7 mouse cellular contexts compared by ENCODE assay signal in genomic region chr3:145885376-145885775, GRCm38 (mm10). TPM values are rescaled to one million over a fixed set of nuclear protein-coding genes. Genes with fewer than 3 reads are reported as not detected.
DNase-seq lines count a peak whose midpoint lies in the region; ATAC-seq lines count a peak whose summit lies in the region.

No protein-coding gene starts in this region.

- DNase-seq in neural tube, embryonic 10.5 days (ENCODE audit: extremely low spot score, low spot score) = no peak
- peak; percentile 33 to 59 for DNase-seq in lung, postnatal 4 days
- no peak for DNase-seq in adrenal gland, postnatal 36 days
- no peak for DNase-seq in thymus, postnatal 25 days

- no peaks in the 10 kb centered on the region for H3K9me3 ChIP-seq in neural tube, embryonic 13.5 days
- no peaks in the 10 kb centered on the region for H3K9me3 ChIP-seq in forebrain, embryonic 13.5 days (replicated peaks)
- H3K9me3 ChIP-seq in kidney, embryonic 15.5 days (replicated peaks) = no peaks in the 10 kb centered on the region

- H3K4me3 ChIP-seq in neural tube, embryonic 13.5 days = no peak overlapping the region
- H3K4me3 ChIP-seq in forebrain, embryonic 13.5 days = no peak overlapping the region
- H3K4me3 ChIP-seq in kidney, embryonic 15.5 days (replicated peaks) = no peak overlapping the region

- H3K4me2 ChIP-seq in neural tube, embryonic 13.5 days = no peak overlapping the region
- H3K4me2 ChIP-seq in forebrain, embryonic 13.5 days = no peak overlapping the region
- H3K4me2 ChIP-seq in kidney, embryonic 15.5 days = no peak overlapping the region

- 67% methylated on average over 4 of the region's 4 CpGs for WGBS in neural tube, embryonic 13.5 days
- WGBS in forebrain, embryonic 13.5 days = 21% methylated on average over 4 of the region's 4 CpGs
- 79% methylated on average over 4 of the region's 4 CpGs for WGBS in kidney, embryonic 15.5 days

- no peaks in the 10 kb centered on the region for H3K27me3 ChIP-seq in neural tube, embryonic 13.5 days
- no peaks in the 10 kb centered on the region for H3K27me3 ChIP-seq in forebrain, embryonic 13.5 days
- no peaks in the 10 kb centered on the region for H3K27me3 ChIP-seq in kidney, embryonic 15.5 days

- H3K27ac ChIP-seq in neural tube, embryonic 13.5 days (replicated peaks) = peak overlapping the region; percentile 64
- peak overlapping the region; percentile 88 for H3K27ac ChIP-seq in forebrain, embryonic 13.5 days
- peak overlapping the region; percentile 76 for H3K27ac ChIP-seq in kidney, embryonic 15.5 days

- no peak overlapping the region for H3K9ac ChIP-seq in neural tube, embryonic 13.5 days
- no peak overlapping the region for H3K9ac ChIP-seq in forebrain, embryonic 13.5 days
- no peak overlapping the region for H3K9ac ChIP-seq in kidney, embryonic 15.5 days

- ATAC-seq in neural tube, embryonic 13.5 days (ENCODE audit: low read depth) = no peak
- ATAC-seq in forebrain, embryonic 13.5 days = peak; percentile 66
- ATAC-seq in kidney, embryonic 15.5 days (replicated peaks; ENCODE audit: low FRiP score) = no peak

- H3K36me3 ChIP-seq in neural tube, embryonic 13.5 days = peaks cover 4% of the 10 kb centered on the region; the same call in 1 of the 2 replicates
- no peaks in the 10 kb centered on the region for H3K36me3 ChIP-seq in forebrain, embryonic 13.5 days (ENCODE audit: poor library complexity, severe bottlenecking)
- no peaks in the 10 kb centered on the region for H3K36me3 ChIP-seq in kidney, embryonic 15.5 days

- peaks cover 35% of the 10 kb centered on the region for H3K4me1 ChIP-seq in neural tube, embryonic 13.5 days (replicated peaks)
- peaks cover 65% of the 10 kb centered on the region for H3K4me1 ChIP-seq in forebrain, embryonic 13.5 days
- peaks cover 16% of the 10 kb centered on the region for H3K4me1 ChIP-seq in kidney, embryonic 15.5 days

RNA-seq across cellular contexts. Expression of gene Bcl10, which starts 37.2 kb away (rescaled TPM):
- polyA plus RNA-seq in neural tube, embryonic 13.5 days (2015; fragmentation: Nextera tagmentation; extraction: Ambion mirVana) = 40.7 and 48.9 TPM in 2 replicates
- polyA plus RNA-seq in forebrain, embryonic 13.5 days (2015; fragmentation: Nextera tagmentation; extraction: Ambion mirVana) = 42.7 and 45.4 TPM in 2 replicates
- polyA plus RNA-seq in kidney, embryonic 15.5 days (2015; fragmentation: Nextera tagmentation; extraction: Ambion mirVana) = 52.2 and 53.5 TPM in 2 replicates
- 10 to 100 TPM; 26.5 to 27.9 TPM for total RNA-seq in adrenal gland, postnatal 36 days (2021)

RNA-seq across cellular contexts. Expression of gene 2410004B18Rik, which starts 52.4 kb away (rescaled TPM):
- 69.0 and 80.3 TPM in 2 replicates for polyA plus RNA-seq in neural tube, embryonic 13.5 days (2015; fragmentation: Nextera tagmentation; extraction: Ambion mirVana)
- polyA plus RNA-seq in forebrain, embryonic 13.5 days (2015; fragmentation: Nextera tagmentation; extraction: Ambion mirVana) = 62.5 and 67.0 TPM in 2 replicates
- 50.2 and 52.7 TPM in 2 replicates for polyA plus RNA-seq in kidney, embryonic 15.5 days (2015; fragmentation: Nextera tagmentation; extraction: Ambion mirVana)
- total RNA-seq in adrenal gland, postnatal 36 days (2021) = 10 to 100 TPM; 22.3 to 22.8 TPM

Comparison
In these comparisons a context has a peak if more than half of its experiments do, and no peak if none do; other contexts are left out.
1. DNase-seq: peak in lung, postnatal 4 days (2 of 2); none in neural tube, embryonic 10.5 days (single experiment), adrenal gland, postnatal 36 days (0 of 2) and thymus, postnatal 25 days (single experiment).
2. Peak in every context shown above with its lines, with median percentiles within 50 percentile points of each other: H3K27ac ChIP-seq.